Mouse (Mus musculus): Measurements from ENCODE around the gene Hoxd8.

DNA sequence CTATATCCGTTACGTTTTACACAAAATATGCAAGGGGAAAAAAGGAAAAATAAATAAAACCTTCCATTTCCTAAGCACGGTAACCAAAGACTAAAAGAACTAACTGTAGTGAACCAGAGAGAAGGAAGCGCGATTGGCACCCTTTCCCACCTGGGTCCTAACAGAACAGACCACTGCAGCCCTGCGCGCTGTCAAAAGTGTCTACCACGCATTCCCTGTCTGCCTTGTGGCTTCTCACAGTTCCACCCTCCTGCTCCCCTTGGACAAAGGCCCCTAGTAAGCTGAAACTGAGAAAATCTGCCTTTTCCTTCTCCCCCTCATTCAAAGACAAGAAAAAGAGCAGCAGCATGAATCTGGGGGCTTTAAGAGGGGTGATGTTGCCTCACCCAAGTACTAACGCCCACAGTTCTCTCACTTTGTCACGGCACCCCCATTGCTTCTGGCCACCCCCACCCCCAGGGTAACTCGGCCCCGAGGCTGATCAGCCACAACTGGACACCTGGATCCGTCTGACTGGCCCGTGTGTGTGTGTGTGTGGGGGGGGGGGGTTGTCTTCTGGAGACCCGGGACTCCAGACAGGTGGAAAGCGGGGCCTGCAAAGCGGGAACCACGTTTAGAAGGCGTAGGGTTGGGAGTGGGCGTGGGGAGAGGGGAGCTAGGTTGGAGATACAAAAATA is 49.5 kb upstream of the Hoxd8 start:
- TF ChIP-seq FLI1 (IDR thresholded peaks at IDR 0.05; ENCODE audit: low read length): no peak
- no peak for TF ChIP-seq GATA1 (IDR thresholded peaks at IDR 0.05; ENCODE audit: borderline replicate concordance, low read length)
